Mouse (Mus musculus): ENCODE measurements around the gene Dgcr6.

GRCm38 (mm10) chr16:18073259-18073962 lies 20.8 kb downstream of the Dgcr6 start:
- TF ChIP-seq CTCF (IDR thresholded peaks at IDR 0.05; ENCODE audit: low read depth, low read length) (no peak), GATA1 (IDR thresholded peaks at IDR 0.05; ENCODE audit: borderline replicate concordance, low read length) (no peak), TAL1 (conservative IDR thresholded peaks at IDR 0.05; ENCODE audit: low read depth, low read length) (no peak), POLR2AphosphoS5 (IDR thresholded peaks at IDR 0.05; ENCODE audit: insufficient replicate concordance, low read depth, low read length) (no peak)

Measured in G1E (cell line).